Mouse (Mus musculus) heart, embryonic 16.5 days (tissue): Measurements from ENCODE around the gene Tnks1bp1. TPM values are rescaled to one million over a fixed set of nuclear protein-coding genes. Genes with fewer than 3 reads are reported as not detected.

Source experiments
- ATAC-seq: fragments of 200-750 bp; cut with Nextera tagmentation; replicated peaks from 2 replicates; pipeline ENCODE4 v1.8.0; 2017; ENCODE audit warnings: moderate number of reproducible peaks; ENCODE audit not compliant: insufficient read depth, low FRiP score; ENCODE audit errors: extremely low read depth
- H3K27ac ChIP-seq: fragments of 300-500 bp; sonication (generic); 2 replicates; pipeline ENCODE4 v1.5.1; 2014; ENCODE audit warnings: mild to moderate bottlenecking, low read length, control low read depth, moderate library complexity
- H3K27me3 ChIP-seq: fragments of 300-500 bp; sonication (generic); 2 replicates; pipeline ENCODE4 v1.6.1; 2014; ENCODE audit warnings: low read length, mixed read lengths; ENCODE audit not compliant: control insufficient read depth, insufficient read depth
- H3K36me3 ChIP-seq: fragments of 300-500 bp; sonication (generic); 2 replicates; pipeline ENCODE4 v1.6.1; 2014; ENCODE audit not compliant: control insufficient read depth, insufficient read depth
- H3K4me1 ChIP-seq: fragments of 300-500 bp; sonication (generic); 2 replicates; pipeline ENCODE4 v1.6.1; 2014; ENCODE audit warnings: low read length, mixed read lengths; ENCODE audit not compliant: control insufficient read depth, insufficient read depth
- H3K4me2 ChIP-seq: fragments of 300-500 bp; sonication (generic); 2 replicates; pipeline ENCODE4 v1.6.1; 2014; ENCODE audit warnings: low read depth, mild to moderate bottlenecking, control low read depth, low read length
- H3K4me3 ChIP-seq: fragments of 300-500 bp; sonication (generic); 2 replicates; pipeline ENCODE4 v1.5.1; 2014; ENCODE audit warnings: mild to moderate bottlenecking, control low read depth, low read length
- H3K9ac ChIP-seq: fragments of 300-500 bp; sonication (generic); 2 replicates; pipeline ENCODE4 v1.6.1; 2014; ENCODE audit warnings: low read length, control low read depth
- H3K9me3 ChIP-seq: fragments of 300-500 bp; sonication (generic); replicated peaks from 2 replicates; pipeline ENCODE4 v1.6.1; 2016; ENCODE audit warnings: low read length; ENCODE audit not compliant: control insufficient read depth
- WGBS: fragments of 180-500 bp; shearing (Covaris S2); extraction: QIAGEN DNeasy Blood & Tissue Kit; methylation state at CpG from one replicate; pipeline ENCODE4 v1.1.7; 2014; 5-methylcytosine and 5-hydroxymethylcytosine counted together
- polyA plus RNA-seq: library from polyadenylated mRNA; unstranded; fragments of >200 nt; fragmentation: Nextera tagmentation; extraction: Ambion mirVana; gene quantifications from 2 replicates; pipeline ENCODE4 v1.2.1, GENCODE M21; 2015

The Tnks1bp1 gene
- polyA plus RNA-seq, 1 experiment from 2014 or later, result 23.6 TPM

DNA sequence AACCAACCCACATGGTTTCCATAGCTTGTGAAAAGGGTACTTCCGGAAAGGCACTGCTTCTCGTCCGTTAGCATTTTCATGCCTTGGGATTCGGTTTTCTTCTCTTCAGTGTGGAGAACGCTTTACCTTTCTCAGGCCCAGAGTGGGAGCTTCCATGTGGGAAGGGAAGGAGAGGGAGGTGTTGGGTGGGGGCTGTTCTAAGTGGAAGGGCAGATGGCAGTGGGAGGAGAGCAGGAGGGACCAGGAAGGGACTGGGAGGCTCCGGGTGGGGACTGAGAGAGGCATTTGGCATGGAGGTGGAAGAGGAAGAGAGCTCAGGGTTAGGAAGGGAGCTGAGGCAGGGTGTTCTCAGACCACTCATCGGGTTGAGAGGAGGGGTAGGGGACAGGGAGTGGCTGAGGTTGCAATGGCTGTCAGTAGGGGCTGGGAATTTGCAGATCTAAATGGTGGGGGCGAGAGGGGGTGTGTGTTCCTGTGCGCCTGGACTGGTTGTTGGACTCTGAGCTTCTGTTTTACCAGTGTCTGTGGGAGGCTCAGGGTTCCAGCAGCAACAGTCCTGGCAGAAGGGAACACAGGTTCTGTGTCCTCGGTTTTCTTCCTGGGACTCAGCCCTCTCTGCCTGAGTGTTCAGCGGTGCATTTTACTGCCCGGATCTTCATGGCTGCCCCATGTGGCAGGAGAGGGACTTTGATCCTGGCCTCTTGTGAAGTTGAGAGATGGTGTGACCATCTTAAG lies 17.5 kb downstream of the Tnks1bp1 start:
- no peak overlapping the region for H3K4me2 ChIP-seq
- H3K9ac ChIP-seq, result no peak overlapping the region
- no peaks in the 10 kb centered on the region for H3K27me3 ChIP-seq
- H3K27ac ChIP-seq, result no peak overlapping the region
- H3K4me3 ChIP-seq, result no peak overlapping the region
- no peaks in the 10 kb centered on the region for H3K9me3 ChIP-seq
- 78% methylated on average over 12 of the region's 12 CpGs for WGBS
- H3K36me3 ChIP-seq, result peaks cover 15% of the 10 kb centered on the region
- no peak for ATAC-seq
- H3K4me1 ChIP-seq, result peaks cover 9% of the 10 kb centered on the region

DNA sequence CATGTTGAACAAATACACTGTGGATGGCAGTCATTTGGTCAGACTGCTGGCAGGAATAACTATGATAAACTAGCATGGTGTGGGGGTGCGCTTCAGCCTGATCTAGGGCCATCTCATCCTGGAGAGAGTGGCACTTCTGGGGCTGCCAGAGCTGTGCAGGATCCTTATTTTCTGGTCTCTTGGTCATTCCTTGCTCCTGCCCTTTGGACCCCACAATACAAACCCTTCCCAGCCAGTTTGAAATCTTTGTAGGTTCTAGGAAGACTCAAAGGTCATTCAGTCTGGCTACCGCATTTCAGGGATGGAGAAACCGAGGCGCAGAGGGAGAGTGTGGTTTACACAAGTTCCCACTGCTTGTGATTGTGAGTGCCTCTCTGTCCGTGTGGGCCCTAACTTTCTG lies 19.1 kb downstream of the Tnks1bp1 start:
- H3K4me3 ChIP-seq, result no peak overlapping the region
- H3K27me3 ChIP-seq, result no peaks in the 10 kb centered on the region
- peaks cover 13% of the 10 kb centered on the region for H3K36me3 ChIP-seq
- no peak overlapping the region for H3K27ac ChIP-seq
- no peaks in the 10 kb centered on the region for H3K4me1 ChIP-seq
- no peaks in the 10 kb centered on the region for H3K9me3 ChIP-seq
- no peak overlapping the region for H3K4me2 ChIP-seq
- 93% methylated on average over 5 of the region's 5 CpGs for WGBS
- no peak overlapping the region for H3K9ac ChIP-seq
- no peak for ATAC-seq

DNA sequence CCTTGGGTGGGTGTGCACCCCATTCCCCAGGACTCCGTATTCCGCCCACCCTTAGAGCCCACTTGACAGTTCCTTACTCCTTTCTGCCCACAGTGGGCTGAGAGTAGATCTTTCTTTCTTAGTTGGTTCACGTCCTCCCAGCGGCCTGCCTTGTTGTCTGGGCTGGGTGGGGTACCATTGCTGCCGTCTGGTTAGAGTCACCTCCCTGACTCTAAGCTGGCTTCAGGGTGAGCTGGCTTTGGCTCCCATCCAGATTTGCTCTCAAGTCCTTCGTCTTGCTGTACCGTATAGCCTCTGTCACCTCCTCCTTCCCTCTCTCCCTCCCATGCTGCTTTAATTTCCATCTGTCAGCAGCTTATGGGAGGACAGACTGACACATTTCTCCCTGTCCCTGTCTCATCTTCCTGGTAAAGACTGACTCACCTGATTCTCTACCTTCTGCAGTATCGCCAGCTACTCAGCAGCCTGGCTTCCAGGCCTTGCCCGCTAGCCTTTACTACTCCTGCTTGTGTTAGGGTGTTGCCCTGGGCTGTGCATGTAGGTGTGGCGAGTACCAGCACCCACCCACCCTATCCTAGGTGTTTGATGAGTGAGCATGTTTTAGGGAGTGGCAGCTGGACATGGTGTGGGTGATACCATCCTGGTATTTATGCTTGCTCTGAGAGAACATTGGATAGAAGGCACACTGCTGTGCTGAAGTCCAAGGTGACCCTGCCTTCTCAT lies 20.2 kb downstream of the Tnks1bp1 start:
- no peak overlapping the region for H3K27ac ChIP-seq
- no peak overlapping the region for H3K4me3 ChIP-seq
- H3K9me3 ChIP-seq, result no peaks in the 10 kb centered on the region
- H3K4me2 ChIP-seq, result no peak overlapping the region
- no peak for ATAC-seq
- WGBS, result 59% methylated on average over 10 of the region's 10 CpGs
- H3K9ac ChIP-seq, result no peak overlapping the region
- no peaks in the 10 kb centered on the region for H3K4me1 ChIP-seq
- H3K36me3 ChIP-seq, result peaks cover 17% of the 10 kb centered on the region
- H3K27me3 ChIP-seq, result no peaks in the 10 kb centered on the region

DNA sequence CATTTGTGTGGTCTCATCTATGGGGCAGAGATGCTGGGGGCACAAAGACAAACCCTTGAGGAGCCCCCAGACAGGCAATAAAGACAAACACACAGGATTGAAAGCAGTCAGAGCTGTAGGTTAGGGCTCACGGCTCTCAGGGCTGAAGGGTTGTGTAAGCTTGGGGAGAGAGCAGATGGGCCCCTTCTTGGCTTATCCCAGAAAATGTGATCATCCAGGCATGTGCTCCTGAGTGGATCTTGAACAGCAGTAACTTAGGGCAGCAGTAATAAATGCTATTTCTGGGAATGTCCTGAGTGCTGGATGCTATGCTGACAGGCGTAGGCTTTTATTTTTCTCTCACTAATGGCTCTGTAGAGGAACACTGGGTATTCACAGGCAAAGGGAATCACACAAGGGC lies 20.8 kb downstream of the Tnks1bp1 start:
- Histone ChIP-seq H3K36me3 (peaks cover 20% of the 10 kb centered on the region), H3K27me3 (no peaks in the 10 kb centered on the region), H3K27ac (no peak overlapping the region), H3K4me1 (no peaks in the 10 kb centered on the region), H3K4me3 (no peak overlapping the region), H3K4me2 (no peak overlapping the region), H3K9ac (no peak overlapping the region), H3K9me3 (no peaks in the 10 kb centered on the region)
- no peak for ATAC-seq
- 73% methylated on average over 2 of the region's 2 CpGs for WGBS

DNA sequence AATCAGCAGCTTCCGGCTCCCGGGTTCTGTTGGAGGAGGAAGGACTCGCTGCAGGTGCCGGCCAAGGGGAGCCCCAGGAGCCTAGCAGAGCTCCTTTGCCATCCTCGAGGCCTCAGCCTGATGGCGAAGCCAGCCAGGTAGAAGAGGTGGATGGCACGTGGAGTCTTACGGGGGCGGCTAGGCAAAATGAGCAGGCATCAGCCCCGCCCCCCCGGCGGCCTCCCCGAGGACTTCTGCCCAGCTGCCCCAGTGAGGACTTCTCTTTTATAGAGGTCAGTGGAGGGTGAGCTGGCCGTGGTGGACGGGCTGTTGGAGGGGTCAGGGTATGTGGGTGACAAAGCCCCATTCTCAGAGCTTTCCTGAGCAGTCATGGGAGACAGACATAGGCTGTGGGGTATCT lies 22.3 kb downstream of the Tnks1bp1 start:
- no peak for ATAC-seq
- Histone ChIP-seq H3K4me2 (no peak overlapping the region), H3K27ac (no peak overlapping the region), H3K4me1 (no peaks in the 10 kb centered on the region), H3K27me3 (no peaks in the 10 kb centered on the region), H3K36me3 (peaks cover 18% of the 10 kb centered on the region), H3K9ac (no peak overlapping the region), H3K9me3 (no peaks in the 10 kb centered on the region), H3K4me3 (no peak overlapping the region)
- WGBS, result 73% methylated on average over 15 of the region's 15 CpGs

DNA sequence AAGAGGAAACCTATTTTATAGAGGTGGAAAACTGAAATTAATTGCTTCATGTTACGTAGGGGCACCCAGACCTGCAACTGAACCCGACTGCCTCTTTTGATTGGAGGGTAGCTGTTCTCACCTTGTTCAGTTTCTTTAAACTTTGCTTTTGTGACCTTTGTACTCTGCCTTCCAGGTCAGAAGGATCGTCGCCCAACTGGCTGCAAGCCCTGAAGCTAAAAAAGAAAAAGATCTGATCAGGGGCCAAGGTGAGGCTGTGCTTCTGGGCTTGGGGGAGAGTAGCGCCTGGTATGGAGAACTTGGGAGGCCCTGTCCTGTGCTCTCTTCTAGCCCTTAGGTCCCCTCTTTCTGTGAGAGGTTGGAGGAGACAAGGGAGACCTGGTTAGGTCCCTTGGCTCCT lies 24.1 kb downstream of the Tnks1bp1 start:
- WGBS, result 88% methylated on average over 5 of the region's 5 CpGs
- Histone ChIP-seq H3K27ac (no peak overlapping the region), H3K4me2 (no peak overlapping the region), H3K27me3 (no peaks in the 10 kb centered on the region), H3K4me3 (no peak overlapping the region), H3K4me1 (no peaks in the 10 kb centered on the region), H3K9me3 (no peaks in the 10 kb centered on the region), H3K36me3 (peaks cover 18% of the 10 kb centered on the region), H3K9ac (no peak overlapping the region)
- ATAC-seq, result no peak

DNA sequence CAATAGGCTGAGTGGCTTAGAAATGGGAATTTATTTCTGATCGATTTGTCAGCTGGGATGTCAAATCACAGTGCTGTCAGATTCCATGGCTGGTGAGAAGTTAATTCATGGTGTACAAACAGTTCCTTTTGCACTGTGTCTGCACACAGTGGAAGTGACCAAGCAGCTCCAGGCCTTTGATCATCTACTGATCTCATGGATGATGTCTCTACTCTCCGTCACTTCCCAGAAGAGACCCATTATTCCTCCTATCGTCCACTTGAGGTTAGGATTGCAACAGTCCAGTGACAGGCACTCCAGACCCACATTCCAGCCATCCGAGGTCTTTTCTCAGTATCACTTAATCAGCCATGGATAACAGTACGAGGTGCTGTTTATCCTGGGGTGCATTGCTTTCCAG lies 25.9 kb downstream of the Tnks1bp1 start:
- H3K4me1 ChIP-seq, result no peaks in the 10 kb centered on the region
- no peak overlapping the region for H3K9ac ChIP-seq
- no peak overlapping the region for H3K27ac ChIP-seq
- no peak overlapping the region for H3K4me3 ChIP-seq
- 58% methylated on average over 5 of the region's 5 CpGs for WGBS
- H3K4me2 ChIP-seq, result no peak overlapping the region
- ATAC-seq, result no peak
- no peaks in the 10 kb centered on the region for H3K27me3 ChIP-seq
- peaks cover 18% of the 10 kb centered on the region for H3K36me3 ChIP-seq
- no peaks in the 10 kb centered on the region for H3K9me3 ChIP-seq

DNA sequence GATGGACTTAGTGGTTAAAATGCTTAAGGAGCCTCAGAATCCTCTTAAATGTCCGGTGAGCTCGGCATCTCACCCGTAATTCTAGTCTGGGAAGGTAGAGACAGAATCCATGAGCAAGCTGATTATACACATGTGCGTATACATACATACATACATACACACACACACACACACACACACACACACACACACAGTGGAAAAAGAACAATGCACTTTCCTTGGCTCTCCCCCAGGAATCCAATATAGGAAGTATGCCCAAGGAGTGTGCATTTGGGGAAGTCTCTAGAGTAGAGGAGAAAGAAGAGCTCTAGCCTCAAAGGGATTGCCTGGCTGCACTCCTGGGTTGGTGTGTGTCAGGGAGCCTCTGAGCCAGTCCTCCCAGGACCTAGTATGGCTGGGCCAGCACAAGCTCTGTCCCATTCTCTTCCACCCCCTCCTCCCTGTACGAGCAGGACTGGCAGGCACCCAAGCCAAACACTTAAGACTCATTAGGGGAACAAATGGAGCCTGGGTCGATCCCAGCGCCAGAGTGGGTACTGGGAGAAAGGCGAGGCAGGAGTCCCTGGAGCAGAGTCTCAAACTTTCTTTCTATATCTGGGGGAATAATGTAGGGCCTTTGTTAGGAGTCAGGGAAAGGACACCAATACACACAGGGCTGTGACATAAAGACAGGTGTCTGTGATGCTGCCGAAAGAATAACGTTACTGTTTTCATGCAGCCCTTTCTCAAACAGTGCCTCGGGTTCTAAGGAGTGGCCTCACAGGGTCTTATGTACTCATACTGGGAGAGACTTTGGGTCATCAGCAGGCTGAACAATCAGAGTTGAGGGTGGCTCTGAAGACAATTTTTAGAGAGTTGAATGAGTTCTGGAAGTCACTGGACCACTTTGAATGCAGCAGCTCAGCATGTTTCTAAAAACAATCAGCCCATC lies 41.2 kb downstream of the Tnks1bp1 start:
- peak; percentile 80 for ATAC-seq
- no peak overlapping the region for H3K9ac ChIP-seq
- 47% methylated on average over 11 of the region's 11 CpGs for WGBS
- H3K4me1 ChIP-seq, result peaks cover 9% of the 10 kb centered on the region
- H3K9me3 ChIP-seq, result no peaks in the 10 kb centered on the region
- peak overlapping the region; percentile 19; the same call in 1 of the 2 replicates for H3K27ac ChIP-seq
- no peak overlapping the region for H3K4me3 ChIP-seq
- no peaks in the 10 kb centered on the region for H3K27me3 ChIP-seq
- no peaks in the 10 kb centered on the region for H3K36me3 ChIP-seq
- peak overlapping the region; percentile 21; the same call in 1 of the 2 replicates for H3K4me2 ChIP-seq
